Mouse (Mus musculus) frontal cortex, postnatal 36 days (tissue): ENCODE data around the gene Cxcl14.

Source experiments
- DNase-seq, 2 experiments: peaks; one replicate each; pipeline ENCODE4 v3.0.0; 2022; ENCODE audit warnings: low spot score in 2 of 2

Gene Cxcl14

GRCm38 (mm10) chr13:56289998-56290397 lies 6.4 kb downstream of the Cxcl14 start:
- DNase-seq, result no peak

DNA sequence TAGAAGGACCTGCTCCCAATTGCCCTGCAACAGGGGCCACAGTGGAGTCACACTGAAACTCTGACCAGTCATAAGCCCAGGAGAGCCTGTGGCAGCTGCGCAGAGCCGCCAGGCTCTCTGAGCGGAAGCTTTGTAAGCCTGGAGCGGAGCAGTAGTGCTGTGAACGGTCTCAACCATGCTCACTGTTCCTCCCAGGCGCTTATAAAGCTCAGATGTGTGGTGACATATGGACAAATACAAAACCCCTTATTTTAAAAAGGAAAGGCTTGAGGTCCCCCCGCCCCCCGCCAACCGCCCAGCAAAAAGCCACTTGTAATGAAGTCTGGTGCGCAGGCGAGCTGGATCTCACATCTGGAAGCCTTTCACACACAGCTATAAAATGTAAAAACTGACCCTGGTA lies 7.1 kb downstream of the Cxcl14 start:
- DNase-seq, result no peak

DNA sequence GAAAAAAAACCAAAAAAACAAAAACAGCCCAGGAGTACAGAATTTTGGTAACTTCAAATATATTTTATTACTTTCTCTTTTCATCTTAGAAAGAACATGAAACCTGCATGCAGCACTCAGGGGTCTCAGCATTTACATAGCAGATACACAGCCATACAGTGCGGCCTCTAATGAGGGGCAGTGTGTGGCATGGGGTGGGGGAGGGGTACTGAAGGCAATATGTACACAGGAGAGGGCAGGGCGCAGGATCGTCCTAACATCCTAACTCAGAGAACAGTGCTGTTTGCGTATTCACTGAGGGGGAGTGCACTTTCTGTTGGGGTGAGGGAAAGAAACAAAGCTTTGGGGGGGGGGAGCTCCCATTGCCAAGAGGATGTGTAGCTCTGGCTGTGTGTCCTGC lies 7.8 kb downstream of the Cxcl14 start:
- DNase-seq, result no peak

DNA sequence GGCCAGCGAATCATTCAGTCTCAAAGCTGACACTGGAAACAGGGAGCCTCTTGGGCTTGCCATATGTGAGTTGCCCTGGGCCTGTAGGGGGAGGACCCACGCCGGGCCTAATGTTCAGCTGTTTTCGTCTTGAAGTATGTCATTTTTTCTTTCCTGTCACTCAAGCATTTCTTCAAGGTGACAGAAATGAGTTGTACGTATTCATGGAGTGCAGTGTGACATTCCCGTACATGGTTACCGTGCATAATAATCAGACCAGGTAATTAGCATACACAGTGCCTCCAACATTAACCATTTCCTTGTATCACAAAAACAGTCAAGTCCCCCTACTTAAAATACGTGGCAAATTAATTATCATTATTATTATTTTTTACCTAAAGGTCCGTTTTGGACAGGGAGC lies 9.3 kb downstream of the Cxcl14 start:
- no peak for DNase-seq

DNA sequence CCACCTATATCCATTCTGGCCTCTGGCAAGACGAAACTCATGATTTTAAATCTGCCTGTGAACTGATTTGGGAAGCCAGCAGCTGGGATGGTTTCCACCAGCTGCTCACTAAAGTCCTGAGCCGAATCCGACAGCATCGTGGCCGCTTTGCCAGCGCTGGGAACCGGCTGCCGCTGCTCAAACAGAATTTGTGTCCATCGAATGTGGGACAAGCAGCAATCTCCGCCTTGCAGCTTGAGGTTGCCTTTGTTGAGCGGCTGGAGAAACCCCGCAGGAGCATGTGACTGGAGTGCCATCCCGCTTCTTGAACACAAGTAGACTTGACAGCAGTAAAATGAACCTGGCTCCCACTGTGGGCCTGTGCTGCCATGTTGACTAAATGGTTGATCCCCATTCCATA lies 13.0 kb downstream of the Cxcl14 start:
- no peak for DNase-seq

DNA sequence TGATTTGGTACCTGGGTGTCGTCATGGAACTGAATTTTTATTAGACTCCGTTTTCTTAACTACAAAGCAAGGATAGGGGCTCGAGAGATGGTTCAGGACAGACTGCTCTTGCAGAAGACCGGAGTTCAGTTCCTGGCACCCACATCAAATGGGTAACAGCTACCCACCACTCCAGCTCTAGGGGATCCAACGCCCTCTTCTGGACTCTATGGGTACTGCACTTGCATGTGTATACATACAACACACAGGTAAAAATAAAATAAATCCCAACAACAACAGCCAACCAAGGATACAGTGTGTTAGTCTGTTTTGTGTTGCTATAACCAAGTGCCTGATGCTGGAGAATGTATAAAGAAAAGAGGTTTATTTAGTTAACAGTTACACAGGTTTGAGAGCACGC lies 16.0 kb downstream of the Cxcl14 start:
- DNase-seq, result no peak

- peak; percentile 86 to 91 for DNase-seq
These were observed 16.9 kb downstream of the Cxcl14 start for GRCm38 (mm10) chr13:56279439-56279838.

- no peak for DNase-seq
These were observed 21.2 kb downstream of the Cxcl14 start for GRCm38 (mm10) chr13:56275171-56275570.

- DNase-seq, result peak in 1 of 2 experiments; percentile 34
These were observed 26.2 kb downstream of the Cxcl14 start for GRCm38 (mm10) chr13:56270124-56270523.

DNA sequence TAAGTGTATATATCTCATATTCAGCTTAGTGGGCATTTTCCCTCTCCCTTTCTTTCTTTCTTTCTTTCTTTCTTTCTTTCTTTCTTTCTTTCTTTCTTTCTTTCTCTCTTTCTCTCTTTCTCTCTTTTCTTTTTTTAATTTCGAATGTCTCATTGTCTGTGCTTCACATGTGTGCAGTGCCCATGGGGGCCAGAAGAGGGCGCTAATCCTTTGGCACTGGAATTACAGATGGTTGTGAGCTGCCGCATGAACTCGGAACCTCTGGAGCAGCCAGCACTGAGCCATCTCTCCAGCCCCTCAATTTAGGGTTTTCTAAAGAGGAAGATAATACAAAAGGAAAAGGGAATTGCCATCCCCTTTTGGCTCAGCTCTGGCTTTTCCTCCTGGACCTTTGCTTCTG lies 29.0 kb downstream of the Cxcl14 start:
- DNase-seq, result no peak

DNA sequence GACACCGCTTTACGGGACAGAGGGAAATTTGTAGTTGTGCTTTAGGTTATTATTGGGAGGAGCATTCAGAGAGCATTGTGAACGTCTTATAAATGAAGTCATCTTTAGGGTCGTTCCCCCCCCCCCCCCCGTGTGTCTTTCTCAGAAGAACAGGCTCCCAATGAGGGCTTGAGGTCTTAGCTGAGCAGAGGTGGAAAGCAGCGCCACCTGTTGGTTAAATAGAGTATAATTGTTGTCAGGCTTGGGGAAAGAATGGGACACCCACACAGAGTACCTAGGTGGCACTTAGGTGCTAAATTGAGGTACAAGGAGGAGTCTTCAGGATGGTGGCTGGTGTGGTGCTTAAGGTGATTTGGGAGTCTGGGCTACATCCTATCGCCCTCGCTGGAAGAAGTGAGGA lies 29.9 kb downstream of the Cxcl14 start:
- peak in 1 of 2 experiments; percentile 49 for DNase-seq

- peak in 1 of 2 experiments; percentile 66 for DNase-seq
These were observed 30.7 kb downstream of the Cxcl14 start for GRCm38 (mm10) chr13:56265661-56266060.

DNA sequence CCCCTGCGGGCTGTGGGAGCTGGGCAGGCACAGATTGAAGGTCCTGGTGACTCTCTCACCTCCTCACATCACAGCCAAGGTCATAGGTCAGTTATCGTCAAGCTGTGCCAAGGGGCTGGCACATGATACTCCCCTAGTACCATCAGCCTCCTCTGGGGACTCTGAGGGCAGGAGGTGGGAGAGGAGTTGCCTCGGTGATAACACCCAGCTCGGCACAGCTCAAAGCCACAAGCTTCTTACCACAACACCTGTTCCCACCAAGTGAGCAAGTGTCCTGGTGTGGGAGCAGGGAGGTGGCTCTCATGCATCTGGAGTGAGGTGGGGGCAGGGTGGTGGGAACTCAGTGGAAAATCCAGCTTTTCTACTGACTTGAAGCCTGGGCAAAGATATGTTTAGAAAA lies 34.1 kb downstream of the Cxcl14 start:
- no peak for DNase-seq

GRCm38 (mm10) chr13:56260344-56260780 lies 36.0 kb downstream of the Cxcl14 start:
- DNase-seq, result no peak

- DNase-seq, result no peak
These were observed 36.5 kb downstream of the Cxcl14 start for GRCm38 (mm10) chr13:56259926-56260250.

DNA sequence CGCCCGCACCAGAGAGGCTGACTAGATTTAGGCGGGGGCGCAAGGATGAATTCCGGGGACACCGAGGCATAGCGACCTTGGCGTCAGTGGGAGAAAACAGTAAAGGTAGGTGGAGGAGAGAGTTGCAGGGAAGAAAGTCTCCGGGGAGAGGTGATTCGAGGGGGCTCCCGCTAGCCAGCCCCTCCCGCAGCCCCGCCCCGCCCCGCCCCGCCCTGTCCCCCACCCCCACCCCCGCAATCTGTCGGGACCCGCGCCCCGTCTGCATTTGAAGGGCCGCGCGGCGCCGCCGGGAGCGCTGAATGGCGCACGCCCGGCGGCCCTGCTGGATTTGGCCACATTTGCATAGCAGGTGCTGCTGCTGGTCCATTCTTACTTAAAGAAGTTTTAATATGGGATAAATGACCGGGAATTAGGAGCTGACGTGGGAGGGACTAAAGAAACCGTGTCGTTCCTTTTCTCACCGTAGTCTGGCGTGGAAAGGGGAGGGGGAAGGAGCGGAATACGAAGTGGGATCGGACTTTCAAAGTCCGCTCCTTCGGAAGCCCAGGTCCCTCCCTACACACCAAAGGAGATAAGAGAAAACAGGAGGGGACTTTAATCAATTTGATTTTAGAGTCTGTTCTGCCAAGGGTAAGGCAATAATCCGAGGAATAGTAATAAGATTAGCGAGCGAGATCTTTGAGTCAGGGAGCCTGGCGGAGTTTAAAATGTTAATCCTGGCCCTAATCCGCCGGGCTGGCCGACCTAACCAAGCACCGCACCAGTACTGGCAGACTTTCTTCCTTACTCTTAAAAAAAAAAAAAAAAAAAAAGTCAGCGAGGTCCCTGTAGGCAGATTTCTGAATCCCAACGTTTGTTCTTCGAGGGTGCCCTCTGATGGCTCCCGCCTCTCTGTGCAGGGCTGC lies 37.1 kb downstream of the Cxcl14 start:
- no peak for DNase-seq

DNA sequence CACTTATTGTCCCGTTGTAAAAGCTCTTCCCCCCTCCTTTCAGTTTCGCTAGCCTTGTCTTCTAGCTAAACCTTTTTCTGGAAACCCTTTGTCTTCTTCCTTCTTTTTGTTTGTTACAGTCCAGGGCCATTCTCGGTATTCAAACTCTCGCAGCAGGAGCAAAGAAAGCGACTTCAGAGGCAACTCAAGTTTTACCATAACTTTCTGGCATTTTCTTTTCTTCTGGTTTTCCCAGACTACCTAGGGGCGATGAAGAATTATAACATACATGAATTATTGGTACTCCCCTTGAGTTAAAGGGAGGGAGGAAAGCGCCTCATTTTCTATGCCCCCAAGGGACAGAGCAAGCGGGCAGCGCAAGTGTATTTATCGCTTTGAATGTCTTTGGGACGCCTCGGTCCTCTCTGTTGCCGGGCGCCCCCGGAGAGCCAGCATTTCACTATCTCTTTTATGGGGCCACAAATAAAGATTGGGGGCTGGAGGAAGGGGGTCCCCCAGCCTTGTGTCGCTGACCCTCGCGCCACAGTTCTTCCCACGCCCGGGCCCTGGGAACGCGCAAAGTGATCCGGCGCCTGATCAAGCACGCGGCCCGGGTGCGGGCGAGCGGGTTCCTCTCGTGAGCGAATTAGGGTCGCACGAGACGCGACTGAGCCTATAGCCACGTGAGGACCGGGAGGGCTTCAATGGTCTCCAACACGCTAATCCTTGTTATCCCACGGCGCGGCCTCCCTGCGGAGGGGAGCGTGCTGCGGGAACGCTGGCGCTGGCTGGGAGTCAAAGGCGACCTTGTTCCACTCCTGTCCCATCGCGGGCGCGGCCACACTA lies 37.9 kb downstream of the Cxcl14 start:
- no peak for DNase-seq

DNA sequence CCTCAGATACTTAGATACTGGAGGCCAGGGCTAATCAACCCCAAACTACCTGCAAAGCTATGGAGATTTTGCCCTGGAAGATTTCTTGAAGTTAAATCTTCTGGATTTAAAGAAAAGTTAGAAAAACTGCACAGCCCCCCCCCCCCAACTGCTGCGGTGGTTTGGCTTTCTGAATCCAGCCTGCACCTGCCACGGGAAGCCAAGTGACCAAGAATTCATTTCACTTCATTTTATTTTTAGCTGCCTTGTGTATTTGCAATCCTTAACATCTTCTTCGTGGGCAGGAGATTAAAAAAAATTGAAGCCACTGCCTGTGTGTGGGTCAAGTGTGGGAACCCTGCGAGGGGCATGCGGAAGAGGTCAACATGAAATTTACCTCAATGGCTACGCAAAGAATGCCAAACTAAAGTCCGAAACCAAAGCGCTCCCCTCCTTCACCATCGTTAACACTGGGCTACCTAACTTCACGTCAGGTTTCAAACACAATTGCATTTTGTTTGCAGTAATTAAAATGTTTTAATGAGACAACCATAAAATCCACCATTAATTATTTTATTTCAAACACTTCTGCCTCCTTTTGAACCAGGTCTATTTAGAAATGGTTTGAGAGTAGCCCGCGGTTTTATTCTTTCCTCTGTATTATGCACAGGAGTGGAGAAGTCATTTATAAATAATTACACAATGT lies 38.7 kb downstream of the Cxcl14 start:
- no peak for DNase-seq

- no peak for DNase-seq
These were observed 39.5 kb downstream of the Cxcl14 start for GRCm38 (mm10) chr13:56256716-56257299.

GRCm38 (mm10) chr13:56253379-56253778 lies 43.0 kb downstream of the Cxcl14 start:
- DNase-seq, result no peak

GRCm38 (mm10) chr13:56252783-56253182 lies 43.6 kb downstream of the Cxcl14 start:
- no peak for DNase-seq
